Mouse (Mus musculus) large intestine, adult 2 months (tissue): ENCODE measurements around the gene Mutyh. TPM values are rescaled to one million over a fixed set of nuclear protein-coding genes. Genes with fewer than 3 reads are reported as not detected.
"Not testable (repeated sequence)": the region's sequence is repeated elsewhere in the genome, so short reads cannot be mapped to it uniquely, and the experiment has no call there.

Experiments used
- DNase-seq: peaks from one replicate; pipeline ENCODE4 v3.0.0-alpha.2; 2012; ENCODE audit warnings: low read depth, low spot score
- WGBS: fragments of 180-500 bp; shearing (Covaris S2); methylation state at CpG from one replicate; pipeline ENCODE4 v1.1.7; 2018; 5-methylcytosine and 5-hydroxymethylcytosine counted together
- polyA plus RNA-seq: library from polyadenylated mRNA; depleted of rRNA; stranded (reverse); fragments of >200 nt; gene quantifications from 2 replicates; pipeline ENCODE4 v1.2.3, GENCODE M21; 2012

Mutyh gene
- polyA plus RNA-seq, 1 experiment: 5.6 TPM

DNA sequence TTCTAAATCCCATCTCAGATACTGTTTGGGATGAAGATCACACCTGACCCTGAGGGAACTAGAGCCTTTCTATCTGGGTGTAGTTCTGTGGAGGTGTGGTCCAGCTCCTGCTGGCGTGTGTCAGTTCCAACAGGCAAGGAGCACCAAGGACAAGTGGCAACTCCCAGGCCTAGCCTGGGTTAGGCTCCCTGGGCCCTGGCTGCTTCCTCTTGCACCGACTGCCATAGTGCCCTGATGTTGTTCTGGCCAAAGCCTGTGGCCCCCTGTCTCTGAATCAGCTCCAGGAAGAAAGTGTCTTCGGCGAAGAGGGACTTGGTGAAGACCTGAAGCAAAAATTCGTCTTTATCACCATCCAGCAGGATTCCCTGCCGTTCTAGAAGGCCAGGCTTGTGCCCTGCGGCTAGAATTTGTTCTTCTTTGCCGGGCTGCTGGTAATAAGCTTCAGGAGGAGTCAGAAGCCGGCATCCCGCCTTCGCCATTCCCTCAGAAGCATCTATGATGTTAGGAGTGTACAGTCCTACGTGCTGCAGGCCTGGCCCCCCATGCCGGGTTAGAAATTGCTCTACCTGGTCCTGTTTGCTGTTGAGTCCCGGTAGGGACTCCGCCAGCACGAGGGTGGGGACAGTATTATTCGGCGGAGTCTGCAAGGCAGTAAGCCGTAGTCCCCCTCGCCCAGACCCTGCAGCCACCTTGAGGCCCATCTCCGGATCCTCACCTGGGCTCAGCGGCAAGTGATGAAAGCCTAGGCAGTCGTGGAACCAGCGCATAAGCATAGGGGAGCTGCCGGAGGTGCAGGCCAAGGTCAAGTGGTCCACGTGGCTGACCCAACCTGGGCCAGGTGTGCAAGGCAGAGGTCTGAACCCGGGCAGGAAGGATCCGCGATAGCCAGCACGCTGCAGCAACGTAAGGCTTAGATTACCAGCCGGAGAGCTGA lies 12.7 kb downstream of the Mutyh start:
- no peak for DNase-seq
- 41% methylated on average over 32 of the region's 32 CpGs for WGBS

DNA sequence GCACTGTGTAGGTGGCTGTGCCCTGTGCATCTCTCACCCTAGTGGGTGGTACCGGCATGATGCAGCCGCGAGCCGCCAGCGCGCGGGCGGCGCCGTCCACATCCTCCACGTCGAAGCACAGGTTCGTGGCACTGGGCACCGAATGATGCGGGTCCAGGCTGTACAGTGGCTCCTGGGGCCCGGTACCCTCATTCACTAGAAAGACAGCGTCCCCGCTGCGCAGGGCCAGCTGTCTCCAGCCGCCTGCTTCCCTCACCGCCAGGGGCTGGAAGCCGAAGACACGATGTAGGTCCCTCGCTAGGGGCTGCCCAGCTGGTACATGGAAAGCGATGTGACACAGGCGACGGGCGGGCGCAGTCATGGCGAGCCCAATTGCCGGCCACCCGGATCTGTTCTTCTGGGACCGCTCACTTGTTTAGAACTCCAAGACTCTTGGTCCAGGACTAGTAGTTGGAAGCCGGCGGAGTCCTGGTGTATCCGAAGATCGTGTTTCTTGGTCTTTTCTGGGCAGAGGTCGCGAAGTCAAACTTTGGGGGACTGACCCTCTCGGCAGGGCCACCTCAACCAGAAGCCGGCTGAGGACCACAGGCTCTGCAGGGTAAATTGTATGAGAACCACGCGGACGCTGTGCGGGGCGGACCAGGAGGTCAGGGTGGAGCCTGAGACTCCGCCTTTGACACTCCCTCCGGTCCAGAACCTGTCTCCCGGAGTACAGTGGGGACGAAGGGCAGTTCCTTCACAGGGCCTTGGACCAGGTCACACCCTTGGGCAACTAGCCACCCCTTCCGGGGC lies 13.6 kb downstream of the Mutyh start:
- under 1% methylated on average over 51 of the region's 51 CpGs for WGBS
- DNase-seq: peak; percentile 96

DNA sequence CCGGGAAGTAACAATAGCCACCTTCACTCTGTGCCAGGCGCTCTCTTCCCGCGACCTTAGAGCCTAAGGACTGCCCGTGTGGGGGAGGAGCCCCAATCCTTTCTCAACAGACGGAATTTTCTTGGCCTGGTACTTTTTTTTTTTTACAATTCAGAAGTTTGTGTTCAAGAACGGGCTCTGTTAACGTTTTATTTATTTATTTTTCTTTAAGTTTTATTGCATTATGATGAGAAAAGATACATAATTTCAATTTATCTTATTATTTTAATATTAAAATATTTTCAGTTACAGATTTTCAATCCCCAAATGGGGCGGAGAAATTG lies 14.1 kb downstream of the Mutyh start, which contains the start of gene Hpdl:
TSS of gene Hpdl (minus strand) at position 14 of the 323 bp plus-strand sequence.
- DNase-seq: no peak
- 8% methylated on average over 9 of the region's 9 CpGs for WGBS

DNA sequence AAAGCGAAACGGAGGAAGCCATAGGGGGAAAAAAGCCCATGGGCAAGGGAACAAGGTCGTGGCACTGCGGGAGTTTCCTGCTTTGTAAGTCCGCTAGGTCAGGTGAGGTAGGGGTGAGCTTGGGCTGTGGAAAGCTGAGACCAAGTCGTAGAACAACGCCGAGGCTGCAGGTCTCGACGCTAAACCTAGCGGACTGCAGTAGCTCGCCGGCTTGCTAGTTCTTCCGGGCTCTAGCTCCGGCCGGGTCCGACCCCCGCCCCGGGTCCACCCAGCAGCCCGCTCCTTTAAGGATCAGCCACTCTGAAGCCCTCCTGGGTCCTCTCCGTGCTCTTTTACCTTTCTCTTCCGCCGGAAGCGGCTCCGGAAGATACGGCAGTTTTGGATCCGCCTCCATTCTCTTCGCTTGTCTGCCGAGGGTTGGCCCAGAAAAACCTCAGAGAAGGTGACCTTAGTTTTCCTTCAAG lies 17.1 kb downstream of the Mutyh start:
- peak; percentile 62 for DNase-seq
- WGBS: 2% methylated on average over 29 of the region's 29 CpGs

DNA sequence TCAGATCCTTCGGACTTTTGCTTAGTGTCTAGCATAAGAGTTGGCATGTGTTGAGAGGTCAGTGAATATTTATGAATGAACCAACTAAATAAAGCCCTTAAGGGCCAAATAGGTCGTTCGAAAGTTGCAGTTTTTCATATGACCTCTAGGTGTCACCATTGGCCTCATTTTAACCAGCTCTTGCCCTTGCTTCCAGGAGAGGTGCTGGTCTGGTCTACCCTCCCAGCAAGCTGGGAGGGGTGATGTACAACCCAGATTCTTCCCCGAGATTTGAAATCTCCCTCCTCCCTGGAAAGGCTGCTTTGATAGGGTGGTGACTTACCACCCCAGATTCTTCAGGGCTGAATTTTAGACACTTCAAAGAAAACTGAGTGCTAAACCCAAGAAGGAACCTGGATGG lies 20.3 kb downstream of the Mutyh start:
- no peak for DNase-seq

DNA sequence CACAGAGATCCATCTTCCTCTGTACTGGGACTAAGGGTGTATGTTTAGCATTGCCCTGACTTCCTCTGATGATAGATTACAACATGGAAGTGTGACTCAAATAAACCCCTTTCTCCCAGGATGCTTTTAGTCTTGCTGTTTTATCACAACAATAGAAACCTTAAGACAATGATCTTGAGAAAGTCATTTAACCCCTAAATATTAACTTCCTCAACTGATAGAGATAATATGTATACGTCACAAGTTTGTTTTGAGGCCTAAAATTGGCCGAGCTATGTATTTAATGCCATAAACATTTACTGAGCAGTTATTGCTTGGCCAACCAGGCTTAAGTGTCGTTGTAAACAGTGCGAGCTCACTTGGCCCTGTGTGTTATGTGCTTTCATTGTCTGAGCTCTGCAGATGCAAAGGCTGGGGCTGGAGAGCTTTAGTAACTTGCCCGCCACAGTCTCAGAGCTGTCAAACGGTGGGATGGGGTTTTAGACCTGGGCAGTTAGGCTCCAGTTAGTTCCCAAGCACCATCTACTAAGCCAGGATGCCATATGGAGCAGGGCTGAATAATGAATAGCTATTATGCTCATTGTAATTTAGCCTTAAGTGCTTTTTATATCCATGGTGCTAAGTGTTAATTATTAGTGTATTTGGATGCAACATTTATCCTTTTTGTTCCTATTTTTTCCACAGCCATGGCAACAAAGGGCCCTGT lies 22.0 kb downstream of the Mutyh start:
- no peak for DNase-seq
- 19% methylated on average over 6 of the region's 6 CpGs for WGBS

More for the DNA sequence above, 20.3 kb downstream of the Mutyh start:
- 1% methylated on average over 4 of the region's 4 CpGs for WGBS

DNA sequence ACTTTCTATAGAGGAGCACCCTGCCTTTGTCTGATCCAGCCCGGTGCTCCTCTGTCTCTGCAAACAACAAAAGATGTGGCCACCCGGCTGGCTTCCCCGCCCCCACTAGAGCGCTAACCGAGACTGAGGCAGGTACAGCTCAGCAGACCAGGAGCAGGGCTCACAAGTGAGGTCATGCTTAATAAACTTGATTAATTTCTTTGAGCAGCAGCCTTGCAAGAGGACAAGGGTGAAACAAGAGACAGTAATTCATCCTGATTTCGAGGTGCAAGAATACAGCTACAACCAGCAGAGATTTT lies 22.5 kb downstream of the Mutyh start:
- 42% methylated on average over 6 of the region's 6 CpGs for WGBS
- DNase-seq: no peak

DNA sequence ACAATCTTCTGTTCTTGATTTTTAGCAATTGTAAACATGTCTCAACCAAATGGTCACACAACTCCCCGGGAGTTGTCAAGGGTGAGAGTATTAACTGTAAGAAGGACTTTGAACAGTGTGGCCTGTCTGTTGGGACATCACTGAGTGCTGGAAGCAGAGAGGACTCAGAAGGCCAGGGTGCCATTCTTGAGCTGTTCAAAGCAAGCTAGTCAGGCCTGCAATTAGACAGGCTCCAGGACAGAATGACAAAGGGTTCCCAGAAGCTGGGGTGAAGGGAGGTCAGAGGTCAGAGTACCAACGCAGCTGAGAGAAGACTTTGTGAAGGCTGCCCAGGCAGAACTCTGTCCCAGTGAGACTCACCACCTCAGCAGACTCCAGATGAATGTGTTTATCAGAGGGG lies 31.5 kb downstream of the Mutyh start:
- DNase-seq: no peak
- 16% methylated on average over 2 of the region's 2 CpGs for WGBS

DNA sequence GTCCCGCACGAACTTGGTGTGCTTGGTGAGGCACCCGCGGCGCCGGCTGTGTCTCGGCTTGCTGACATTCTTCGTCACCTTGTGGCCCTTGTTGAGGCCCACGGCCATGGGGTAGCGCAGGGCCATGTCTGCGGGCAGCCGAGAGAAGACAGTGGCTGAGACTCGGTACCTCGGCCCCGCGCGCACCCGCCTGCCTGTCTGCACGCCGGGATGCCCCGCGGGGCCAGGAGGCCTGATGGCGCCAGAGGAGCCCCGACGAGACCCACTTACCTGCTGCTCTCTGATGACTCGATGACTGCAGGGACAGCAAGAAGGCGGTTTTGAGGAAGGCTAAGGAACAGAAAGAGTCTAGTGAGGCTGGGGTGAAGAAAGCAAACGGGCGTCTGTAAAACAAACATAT lies 32.6 kb downstream of the Mutyh start:
- WGBS: 39% methylated on average over 22 of the region's 29 CpGs
- not testable (repeated sequence) for DNase-seq

DNA sequence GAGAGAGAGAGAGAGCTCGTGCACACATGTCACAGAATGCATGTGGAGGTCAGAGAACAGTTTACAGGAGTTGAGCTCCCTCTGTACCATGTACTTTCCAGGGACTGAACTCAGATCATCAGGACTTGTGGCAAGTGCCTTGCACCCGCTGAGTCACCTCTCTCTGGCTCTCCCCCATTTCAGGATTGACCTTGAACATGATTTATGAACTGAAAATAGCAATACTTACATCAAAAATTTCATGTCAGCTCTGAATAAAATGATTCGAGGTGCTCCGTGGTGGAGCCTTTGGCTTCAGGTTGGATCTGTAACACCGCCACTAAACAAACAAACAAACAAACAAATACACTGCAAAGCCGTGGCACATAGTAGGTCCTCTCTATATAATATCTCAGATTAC lies 33.3 kb downstream of the Mutyh start:
- WGBS: 77% methylated on average over 6 of the region's 6 CpGs
- no peak for DNase-seq

DNA sequence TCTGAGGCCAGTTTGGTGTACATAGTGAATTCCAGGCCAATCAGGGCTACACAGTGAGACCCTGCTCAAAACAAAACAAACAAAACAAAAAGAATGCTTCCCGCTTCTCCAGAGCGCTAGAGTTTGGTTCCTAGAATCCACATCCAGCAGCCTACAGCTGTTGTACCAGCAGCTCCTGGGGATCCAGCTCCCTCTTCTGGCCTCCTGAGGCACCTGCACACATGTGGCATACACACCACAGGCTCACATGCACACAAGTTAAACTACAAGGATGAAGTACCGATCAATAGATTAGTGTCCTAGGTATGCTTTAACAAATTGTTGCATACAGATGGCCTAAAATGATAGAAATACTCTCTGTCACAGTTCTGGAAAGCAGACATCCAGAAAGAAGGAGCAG lies 36.8 kb downstream of the Mutyh start:
- 93% methylated on average over 3 of the region's 3 CpGs for WGBS
- no peak for DNase-seq

DNA sequence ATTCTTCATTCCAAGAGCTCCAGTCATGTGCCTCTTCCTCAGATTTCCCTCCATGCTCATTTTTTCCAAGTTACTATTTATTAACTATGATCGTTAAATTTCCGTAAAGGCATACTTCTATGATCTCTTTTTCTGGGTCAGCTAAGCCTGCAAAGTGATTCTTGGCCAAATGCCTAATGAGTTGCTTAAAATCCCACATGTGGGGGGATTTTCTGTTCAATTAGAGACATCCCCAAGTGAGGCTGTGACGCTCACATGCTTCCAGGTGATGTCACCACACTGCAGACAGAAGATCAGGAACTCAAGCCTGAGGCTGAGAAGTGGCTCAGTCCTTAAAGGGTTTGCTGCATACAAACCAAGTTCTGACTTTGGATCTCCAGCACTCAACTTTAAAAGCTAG lies 42.4 kb downstream of the Mutyh start:
- 82% methylated on average over 3 of the region's 3 CpGs for WGBS

DNA sequence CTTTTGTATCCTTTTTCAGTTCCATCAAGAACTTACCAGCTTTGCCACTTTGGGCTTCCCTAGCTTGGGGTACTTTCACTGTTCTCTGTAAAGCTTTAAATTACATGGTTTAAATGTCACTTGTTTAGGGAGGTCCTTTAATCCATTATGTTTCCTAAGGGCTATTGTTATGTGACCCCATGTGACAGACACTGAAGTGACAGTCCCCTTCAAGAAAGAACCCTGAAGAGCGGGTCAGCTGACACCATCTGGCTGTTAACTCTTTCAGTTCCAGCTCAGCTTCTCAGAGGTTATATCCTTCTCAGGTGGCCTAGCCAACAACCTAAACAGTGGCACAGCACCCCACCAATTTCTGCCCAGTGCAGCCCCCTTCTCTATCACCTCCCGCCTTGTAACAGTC lies 46.8 kb downstream of the Mutyh start:
- DNase-seq: no peak
- 60% methylated on average over 2 of the region's 2 CpGs for WGBS

More for the DNA sequence above, 42.4 kb downstream of the Mutyh start:
- no peak for DNase-seq

DNA sequence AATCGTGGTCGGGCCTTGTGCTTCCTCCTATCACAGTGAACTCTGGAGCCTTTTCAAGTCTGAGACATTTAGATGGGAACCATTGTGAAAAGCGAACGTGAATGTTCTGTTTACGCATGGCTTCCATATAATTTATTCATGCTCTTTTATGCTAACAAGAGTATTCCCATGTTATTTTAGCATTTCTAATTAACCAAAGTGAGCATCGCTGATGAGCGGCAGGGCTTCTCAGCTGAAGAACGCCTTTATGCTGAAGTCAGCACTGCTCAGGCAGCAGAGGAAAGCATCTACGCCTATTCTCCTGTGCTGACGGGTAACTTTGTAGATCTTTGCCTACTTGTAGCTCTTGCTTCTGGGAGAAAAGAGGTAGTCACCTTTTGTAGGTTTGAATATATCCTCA lies 49.7 kb downstream of the Mutyh start:
- 87% methylated on average over 10 of the region's 10 CpGs for WGBS
- no peak for DNase-seq

DNA sequence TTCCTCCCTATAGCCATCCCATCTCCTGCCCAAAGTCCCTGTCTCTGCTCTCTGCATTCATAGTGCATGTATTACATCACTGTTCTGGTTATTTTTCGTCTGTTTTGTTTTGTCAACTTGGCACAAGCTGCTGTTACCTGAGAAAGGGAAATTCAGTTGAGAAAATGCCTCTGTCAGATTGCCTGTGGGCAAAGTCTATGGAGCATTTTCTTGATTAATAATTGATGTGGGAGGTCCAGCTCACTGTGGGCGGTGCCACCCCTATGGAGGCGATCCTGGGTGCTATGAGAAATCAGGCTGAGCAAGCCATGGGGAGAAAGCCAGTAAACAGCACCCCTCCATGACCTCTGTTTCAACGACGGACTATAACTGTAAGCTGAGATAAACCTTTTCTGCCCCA lies 52.2 kb downstream of the Mutyh start:
- 29% methylated on average over 5 of the region's 5 CpGs for WGBS

DNA sequence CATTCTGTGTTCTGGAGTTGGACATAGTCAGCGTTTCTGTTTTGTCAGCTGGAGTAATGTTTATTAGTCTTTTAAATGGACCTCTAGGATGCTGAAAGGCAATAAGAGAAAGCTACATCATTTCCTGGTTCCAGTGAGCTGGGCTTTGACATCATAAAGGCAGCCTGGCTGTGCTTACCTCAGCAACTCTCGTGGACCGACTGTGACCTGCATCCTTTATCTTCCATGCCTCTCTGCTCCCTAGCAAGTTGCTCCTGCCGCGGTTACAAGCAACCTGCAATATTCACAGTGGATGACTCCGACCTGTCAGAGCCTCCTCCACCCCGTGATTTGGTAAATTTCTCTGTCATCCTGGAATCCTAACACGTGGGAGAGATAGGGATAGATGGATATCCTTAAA lies 54.5 kb downstream of the Mutyh start:
- DNase-seq: no peak
- 53% methylated on average over 8 of the region's 8 CpGs for WGBS

More for the DNA sequence above, 52.2 kb downstream of the Mutyh start:
- no peak for DNase-seq
